Mouse (Mus musculus) CD8-positive naive resting alpha-beta T cell, adult 57 days (primary cell): Measurements from ENCODE around the gene Tmtc1. TPM values are rescaled to one million over a fixed set of nuclear protein-coding genes. Genes with fewer than 3 reads are reported as not detected.

Experiments
- total RNA-seq: library from RNA; stranded (reverse); gene quantifications from one replicate; pipeline ENCODE4 v1.2.4, GENCODE M21; 2023

Tmtc1 gene
- 0.31 TPM for total RNA-seq

GRCm38 (mm10) chr6:148443726-148444701, at the start of gene Tmtc1:
TSS of gene Tmtc1 (minus strand) at chr6:148444389.

GRCm38 (mm10) chr6:148211897-148212680, 232.1 kb downstream of the Tmtc1 start, which contains the start of gene Ergic2:
TSS of gene Ergic2 (minus strand) at chr6:148212374.

Other genes starting within 250 kb of the Tmtc1 start
- gene Ergic2, start 232.0 kb downstream of the Tmtc1 start, total RNA-seq: 96.6 TPM